Mouse (Mus musculus): ENCODE data around the gene 3110070M22Rik. TPM values are rescaled to one million over a fixed set of nuclear protein-coding genes. Genes with fewer than 3 reads are reported as not detected.
"Not testable (repeated sequence)": the region's sequence is repeated elsewhere in the genome, so short reads cannot be mapped to it uniquely, and the experiment has no call there.

The 3110070M22Rik gene
- total RNA-seq (2021), result 1 to 10 TPM in 1 of 2 experiments, under 1 TPM in 1; 0.67 to 1.3 TPM
- long read RNA-seq, experiment 1, partial matches to known transcripts, result 0 of 1 reads
- long read RNA-seq, experiment 1, other reads (novel, unspliced or antisense), result 0 of 1 reads
- long read RNA-seq, experiment 2, result 0 reads

- DNase-seq, result peak; percentile 92 to 93
- intact Hi-C loops (cut with DNase I), result no loop called here
Measured at GRCm38 (mm10) chr13:119487880-119488580, at the start of gene 3110070M22Rik, which contains the start of gene Tmem267. Gene 3110070M22Rik (minus strand): TSS chr13:119488383. Gene Tmem267 (plus strand): TSS chr13:119488039.

GRCm38 (mm10) chr13:119494938-119495337 lies 6.8 kb upstream of the 3110070M22Rik start:
- intact Hi-C loops (cut with DNase I); DNase-seq: not testable (repeated sequence)

GRCm38 (mm10) chr13:119492083-119492482 lies 3.9 kb upstream of the 3110070M22Rik start:
- DNase-seq; intact Hi-C loops (cut with DNase I): not testable (repeated sequence)

GRCm38 (mm10) chr13:119487354-119487753 lies 829 bp downstream of the 3110070M22Rik start:
- DNase-seq, result no peak
- intact Hi-C loops (cut with DNase I), result no loop called here

GRCm38 (mm10) chr13:119477789-119478188 lies 10.4 kb downstream of the 3110070M22Rik start:
- intact Hi-C loops (cut with DNase I), result no loop called here
- DNase-seq, result no peak

- no peak for DNase-seq
- intact Hi-C loops (cut with DNase I), result no loop called here
Measured at GRCm38 (mm10) chr13:119476631-119477030, 11.6 kb downstream of the 3110070M22Rik start.

GRCm38 (mm10) chr13:119462596-119463560 lies 25.3 kb downstream of the 3110070M22Rik start, which contains the start of gene 4833420G17Rik:
Gene 4833420G17Rik (plus strand): TSS chr13:119462768.
- intact Hi-C loops (cut with DNase I), result no loop called here
- peak; percentile 87 to 91 for DNase-seq

GRCm38 (mm10) chr13:119461900-119462595 lies 26.1 kb downstream of the 3110070M22Rik start:
- no peak for DNase-seq
- intact Hi-C loops (cut with DNase I), result loop anchor here (2.0 kb wide), 1 partner anchor 25 kb away; no protein-coding TSS in a partner anchor

GRCm38 (mm10) chr13:119456342-119456741 lies 31.8 kb downstream of the 3110070M22Rik start:
- intact Hi-C loops (cut with DNase I), result no loop called here
- DNase-seq, result no peak

- no peak for DNase-seq
- intact Hi-C loops (cut with DNase I), result no loop called here
Measured at GRCm38 (mm10) chr13:119455082-119455481, 33.1 kb downstream of the 3110070M22Rik start.

GRCm38 (mm10) chr13:119453563-119453962 lies 34.6 kb downstream of the 3110070M22Rik start:
- intact Hi-C loops (cut with DNase I), result no loop called here
- DNase-seq, result no peak

GRCm38 (mm10) chr13:119442244-119442643 lies 45.9 kb downstream of the 3110070M22Rik start:
- DNase-seq, result no peak
- intact Hi-C loops (cut with DNase I), result no loop called here

Other genes starting within 250 kb of the 3110070M22Rik start
- 10 to 100 TPM; 88.3 to 91.1 TPM for gene Paip1, start 59.8 kb downstream of the 3110070M22Rik start, total RNA-seq (2021)
- 10 to 100 TPM; 12.2 to 12.4 TPM for gene 4833420G17Rik, start 25.6 kb downstream of the 3110070M22Rik start, total RNA-seq (2021)
- gene Tmem267, start 344 bp downstream of the 3110070M22Rik start, total RNA-seq (2021), result 1 to 10 TPM; 7.2 to 7.4 TPM
- gene Ccl28, start 135.4 kb upstream of the 3110070M22Rik start, total RNA-seq (2021), result not detected
- gene Hmgcs1, start 202.0 kb upstream of the 3110070M22Rik start, total RNA-seq (2021), result 10 to 100 TPM; 50.6 to 51.5 TPM